Mouse (Mus musculus) limb, embryonic 14.5 days (tissue): ENCODE measurements around the gene Pakap. TPM values are rescaled to one million over a fixed set of nuclear protein-coding genes. Genes with fewer than 3 reads are reported as not detected.

Experiments
- ATAC-seq: fragments of 200-750 bp; cut with Nextera tagmentation; 2 replicates; pipeline ENCODE4 v1.8.0; 2017; ENCODE audit warnings: low read depth, moderate number of reproducible peaks, moderate TSS enrichment; ENCODE audit not compliant: low FRiP score
- DNase-seq: peaks from one replicate; pipeline ENCODE4 v3.0.0-alpha.2; 2015; ENCODE audit warnings: low spot score
- H3K27ac ChIP-seq: fragments of 300-500 bp; sonication (generic); replicated peaks from 2 replicates; pipeline ENCODE4 v1.5.1; 2014; ENCODE audit warnings: low read depth, mild to moderate bottlenecking, low read length, moderate library complexity, mixed read lengths
- H3K27me3 ChIP-seq: fragments of 300-500 bp; sonication (generic); 2 replicates; pipeline ENCODE4 v1.6.1; 2014; ENCODE audit warnings: low read length, mixed read lengths; ENCODE audit not compliant: control insufficient read depth, insufficient read depth
- H3K36me3 ChIP-seq: fragments of 300-500 bp; sonication (generic); 2 replicates; pipeline ENCODE4 v1.6.1; 2014; ENCODE audit warnings: mild to moderate bottlenecking, low read length, moderate library complexity, mixed read lengths; ENCODE audit not compliant: control insufficient read depth, insufficient read depth
- H3K4me1 ChIP-seq: fragments of 300-500 bp; sonication (generic); 2 replicates; pipeline ENCODE4 v1.6.1; 2014; ENCODE audit warnings: antibody characterized with exemption, low read length, mixed read lengths; ENCODE audit not compliant: control insufficient read depth, insufficient read depth
- H3K4me2 ChIP-seq: fragments of 300-500 bp; sonication (generic); replicated peaks from 2 replicates; pipeline ENCODE4 v1.6.1; 2014; ENCODE audit warnings: low read depth, mild to moderate bottlenecking, low read length, moderate library complexity; ENCODE audit not compliant: severe bottlenecking
- H3K4me3 ChIP-seq: fragments of 300-500 bp; sonication (generic); replicated peaks from 2 replicates; pipeline ENCODE4 v1.5.1; 2014; ENCODE audit warnings: low read length
- H3K9ac ChIP-seq: fragments of 300-500 bp; sonication (generic); 2 replicates; pipeline ENCODE4 v1.6.1; 2014; ENCODE audit warnings: mild to moderate bottlenecking, low read depth, low read length, moderate library complexity; ENCODE audit not compliant: severe bottlenecking
- H3K9me3 ChIP-seq: fragments of 300-500 bp; sonication (generic); 2 replicates; pipeline ENCODE4 v1.6.1; 2016; ENCODE audit warnings: low read length; ENCODE audit not compliant: control insufficient read depth
- POLR2A ChIP-seq: fragments of 200-500 bp; IDR thresholded peaks from 2 replicates; pipeline ENCODE4 v1.8.0; 2012; ENCODE audit warnings: inconsistent platforms, mild to moderate bottlenecking, moderate library complexity, borderline replicate concordance; ENCODE audit not compliant: insufficient read depth, insufficient read length; ENCODE audit errors: extremely low read depth
- WGBS: fragments of 180-500 bp; shearing (Covaris S2); extraction: QIAGEN DNeasy Blood & Tissue Kit; methylation state at CpG from one replicate; pipeline ENCODE4 v1.1.7; 2014; 5-methylcytosine and 5-hydroxymethylcytosine counted together
- polyA plus RNA-seq, 2 experiments: library from polyadenylated mRNA; depleted of rRNA in 1 of 2; stranded (reverse) in 1 of 2; unstranded in 1 of 2; fragments of >200 nt; fragmentation: Nextera tagmentation in 1 of 2; extraction: Ambion mirVana in 1 of 2; gene quantifications; 2 replicates each; pipeline versions ENCODE4 v1.2.1 to v1.2.3; 2012 to 2014

Pakap gene
- polyA plus RNA-seq, 2 experiments = 6.4 to 26.9 TPM

DNA sequence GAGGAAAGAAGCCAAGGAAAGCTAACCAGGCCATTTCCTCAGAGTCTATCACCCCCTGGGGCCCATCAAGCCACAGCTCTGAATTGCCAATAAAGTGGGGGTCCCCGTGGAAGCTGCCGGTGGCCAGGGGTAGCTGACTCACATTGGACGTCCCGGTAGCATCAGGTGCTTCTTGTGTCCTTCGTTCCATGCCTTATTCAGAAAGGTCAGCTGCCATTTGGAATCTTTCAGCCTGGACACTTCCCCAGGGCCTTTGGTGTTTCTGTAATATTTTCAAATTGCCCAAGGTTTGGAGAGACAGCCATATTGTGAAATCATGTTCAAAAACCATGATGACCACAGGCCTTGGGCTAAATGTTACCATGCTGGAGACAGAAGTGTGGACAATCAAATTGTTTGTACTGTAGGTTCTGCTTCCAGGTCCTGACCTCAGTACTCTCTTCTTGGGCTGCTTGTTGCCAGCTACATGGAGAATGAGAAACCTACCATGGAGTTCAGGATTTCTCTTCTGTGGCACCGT is 17.4 kb downstream of the Pakap start:
- no peaks in the 10 kb centered on the region for H3K36me3 ChIP-seq
- DNase-seq (no peak), ATAC-seq (no peak)
- no peak overlapping the region for H3K4me3 ChIP-seq
- no peak overlapping the region for H3K9ac ChIP-seq
- H3K27me3 ChIP-seq = no peaks in the 10 kb centered on the region
- TF ChIP-seq POLR2A = no peak
- 0 out of 2 replicates have a peak, but pooled peaks cover 7% of the 10 kb centered on the region for H3K4me1 ChIP-seq
- 69% methylated on average over 6 of the region's 6 CpGs for WGBS
- no peaks in the 10 kb centered on the region for H3K9me3 ChIP-seq
- H3K4me2 ChIP-seq = no peak overlapping the region
- no peak overlapping the region for H3K27ac ChIP-seq

- DNase-seq (no peak), ATAC-seq (no peak)
- H3K9me3 ChIP-seq = no peaks in the 10 kb centered on the region
- 55% methylated on average over 7 of the region's 7 CpGs for WGBS
- no peak overlapping the region for H3K4me2 ChIP-seq
- H3K27ac ChIP-seq = no peak overlapping the region
- H3K27me3 ChIP-seq = no peaks in the 10 kb centered on the region
- no peaks in the 10 kb centered on the region for H3K36me3 ChIP-seq
- H3K4me3 ChIP-seq = no peak overlapping the region
- H3K9ac ChIP-seq = no peak overlapping the region
- 0 out of 2 replicates have a peak, but pooled peaks cover 7% of the 10 kb centered on the region for H3K4me1 ChIP-seq
- no peak for TF ChIP-seq POLR2A
Observed at GRCm38 (mm10) chr4:57586933-57587658, 19.1 kb downstream of the Pakap start.

GRCm38 (mm10) chr4:57588356-57588755 is 20.4 kb downstream of the Pakap start:
- H3K9me3 ChIP-seq = no peaks in the 10 kb centered on the region
- H3K27me3 ChIP-seq = no peaks in the 10 kb centered on the region
- WGBS = 94% methylated on average over 1 of the region's 1 CpGs
- no peak overlapping the region for H3K4me2 ChIP-seq
- TF ChIP-seq POLR2A = no peak
- no peaks in the 10 kb centered on the region for H3K36me3 ChIP-seq
- H3K9ac ChIP-seq = no peak overlapping the region
- no peak overlapping the region for H3K27ac ChIP-seq
- H3K4me3 ChIP-seq = no peak overlapping the region
- DNase-seq (no peak), ATAC-seq (no peak)
- H3K4me1 ChIP-seq = 0 out of 2 replicates have a peak, but pooled peaks cover 10% of the 10 kb centered on the region

GRCm38 (mm10) chr4:57592751-57593150 is 24.8 kb downstream of the Pakap start:
- H3K4me2 ChIP-seq = no peak overlapping the region
- ATAC-seq (no peak), DNase-seq (no peak)
- TF ChIP-seq POLR2A = no peak
- no peak overlapping the region for H3K9ac ChIP-seq
- 84% methylated on average over 4 of the region's 4 CpGs for WGBS
- H3K4me3 ChIP-seq = no peak overlapping the region
- H3K36me3 ChIP-seq = no peaks in the 10 kb centered on the region
- 0 out of 2 replicates have a peak, but pooled peaks cover 2% of the 10 kb centered on the region for H3K4me1 ChIP-seq
- H3K27me3 ChIP-seq = no peaks in the 10 kb centered on the region
- no peak overlapping the region for H3K27ac ChIP-seq
- H3K9me3 ChIP-seq = no peaks in the 10 kb centered on the region

DNA sequence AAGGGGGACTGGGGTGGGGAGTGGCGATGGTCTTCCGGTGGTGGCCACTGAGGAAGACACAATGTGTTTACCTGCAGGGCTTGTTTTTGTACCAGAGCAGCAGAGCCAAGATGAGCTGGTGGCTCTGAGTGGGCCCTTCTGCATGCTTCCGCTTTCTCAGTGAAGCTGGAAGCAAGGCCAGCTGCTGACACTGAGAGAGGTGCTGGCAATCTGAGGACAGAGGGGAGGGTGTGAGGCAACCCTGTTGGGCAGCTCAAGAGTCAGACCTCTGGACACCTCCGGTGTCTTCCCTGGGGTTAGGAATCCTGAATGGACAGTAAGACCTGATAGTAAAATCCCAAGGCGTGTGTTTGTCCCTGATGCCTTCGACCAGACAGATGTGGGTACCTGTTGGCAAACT is 32.0 kb downstream of the Pakap start:
- Histone ChIP-seq H3K4me3 (no peak overlapping the region), H3K4me2 (no peak overlapping the region), H3K36me3 (no peaks in the 10 kb centered on the region), H3K9ac (no peak overlapping the region), H3K27me3 (no peaks in the 10 kb centered on the region), H3K4me1 (no peaks in the 10 kb centered on the region), H3K27ac (no peak overlapping the region), H3K9me3 (no peaks in the 10 kb centered on the region)
- 93% methylated on average over 6 of the region's 6 CpGs for WGBS
- TF ChIP-seq POLR2A = no peak
- DNase-seq (no peak), ATAC-seq (no peak)
